Mouse (Mus musculus): ENCODE data around the gene Cyfip2.

Cyfip2 gene

DNA sequence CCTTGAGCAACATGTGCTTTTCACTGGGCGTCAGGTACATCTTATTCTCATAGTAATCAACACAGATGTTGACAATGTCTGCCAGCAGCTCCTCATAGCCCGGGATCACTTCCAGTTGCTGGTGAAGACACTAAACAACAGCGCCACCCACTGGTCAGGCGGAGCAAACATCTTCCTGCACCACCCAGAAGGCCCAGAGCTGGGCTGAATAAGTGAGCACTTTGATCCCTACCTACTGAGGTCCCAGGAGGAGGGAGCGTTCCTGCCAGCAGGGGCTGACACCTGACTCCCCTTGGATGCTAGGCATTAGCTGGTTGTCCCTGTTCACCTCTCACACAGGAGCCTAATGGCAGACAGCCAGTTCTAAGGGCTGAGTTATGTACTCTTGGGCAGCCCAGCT is 35.9 kb downstream of the Cyfip2 start:
- peak; percentile 77 for DNase-seq (ENCODE audit: low read depth, low spot score)

GRCm38 (mm10) chr11:46276168-46276567 is 36.5 kb downstream of the Cyfip2 start:
- no peak for DNase-seq (ENCODE audit: low read depth, low spot score)

- DNase-seq (ENCODE audit: low read depth, low spot score), result peak; percentile 95
These were observed 37.4 kb downstream of the Cyfip2 start for GRCm38 (mm10) chr11:46275302-46275701.

DNA sequence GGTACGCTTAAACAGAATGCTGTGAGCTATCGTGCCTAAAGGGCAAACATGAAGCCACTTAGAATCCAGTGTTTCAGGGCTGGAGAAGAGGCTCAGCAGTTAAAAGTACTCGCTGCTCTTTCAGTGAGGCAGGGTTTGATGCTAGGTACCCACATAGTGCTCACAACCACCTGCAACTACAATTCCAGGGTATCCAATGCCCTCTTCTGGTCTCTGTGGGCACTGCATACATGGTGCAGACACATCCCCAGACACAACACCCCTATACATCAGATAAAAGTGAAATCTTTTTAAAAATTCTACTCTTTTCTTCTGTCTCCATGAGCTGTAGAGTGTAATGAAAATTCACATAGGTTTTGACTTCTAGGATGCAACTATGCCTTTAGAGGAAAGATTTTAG is 38.7 kb downstream of the Cyfip2 start:
- DNase-seq (ENCODE audit: low read depth, low spot score), result peak; percentile 26

DNA sequence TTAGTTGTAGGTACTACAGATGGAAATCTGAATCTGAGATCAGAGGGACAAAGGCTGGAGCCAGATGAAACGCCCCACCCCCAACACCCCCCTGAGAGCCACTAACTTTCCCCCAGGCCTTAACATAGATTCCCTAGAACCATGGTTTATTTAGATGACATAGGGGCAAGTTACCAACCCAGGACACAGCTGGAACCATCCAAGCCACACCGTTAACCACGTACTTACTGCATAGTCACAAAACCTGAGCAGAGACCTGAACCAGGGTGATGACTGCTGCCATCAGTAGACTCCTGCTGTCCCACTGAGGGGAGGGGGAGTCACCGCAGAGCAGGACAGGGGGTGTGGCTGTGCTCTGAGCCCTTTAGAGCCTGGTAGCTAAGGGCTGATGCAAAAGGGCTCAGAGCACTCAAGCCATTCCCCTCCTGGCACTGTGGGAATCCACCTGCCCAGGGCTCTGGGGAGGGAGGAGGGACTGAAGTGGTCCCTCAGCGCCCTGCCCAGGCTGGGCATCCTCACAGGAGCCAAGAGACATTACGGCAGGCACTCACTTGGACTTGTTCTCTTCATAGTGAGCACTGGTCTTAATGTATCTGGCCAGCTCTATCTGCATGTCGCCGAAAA is 40.5 kb downstream of the Cyfip2 start:
- no peak for DNase-seq (ENCODE audit: low read depth, low spot score)

- DNase-seq (ENCODE audit: low read depth, low spot score), result no peak
These were observed 42.8 kb downstream of the Cyfip2 start for GRCm38 (mm10) chr11:46269893-46270292.

GRCm38 (mm10) chr11:46269391-46269790 is 43.3 kb downstream of the Cyfip2 start:
- no peak for DNase-seq (ENCODE audit: low read depth, low spot score)

- DNase-seq (ENCODE audit: low read depth, low spot score), result peak; percentile 79
These were observed 43.7 kb downstream of the Cyfip2 start for GRCm38 (mm10) chr11:46268991-46269390.

GRCm38 (mm10) chr11:46265031-46265786 is 47.5 kb downstream of the Cyfip2 start:
- no peak for DNase-seq (ENCODE audit: low read depth, low spot score)

- DNase-seq (ENCODE audit: low read depth, low spot score), result no peak
These were observed 48.1 kb downstream of the Cyfip2 start for GRCm38 (mm10) chr11:46264584-46264983.

GRCm38 (mm10) chr11:46263291-46263690 is 49.4 kb downstream of the Cyfip2 start:
- DNase-seq (ENCODE audit: low read depth, low spot score), result no peak

- DNase-seq (ENCODE audit: low read depth, low spot score), result no peak
These were observed 49.8 kb downstream of the Cyfip2 start for GRCm38 (mm10) chr11:46262854-46263253.

- no peak for DNase-seq (ENCODE audit: low read depth, low spot score)
These were observed 53.9 kb downstream of the Cyfip2 start for GRCm38 (mm10) chr11:46258749-46259148.

DNA sequence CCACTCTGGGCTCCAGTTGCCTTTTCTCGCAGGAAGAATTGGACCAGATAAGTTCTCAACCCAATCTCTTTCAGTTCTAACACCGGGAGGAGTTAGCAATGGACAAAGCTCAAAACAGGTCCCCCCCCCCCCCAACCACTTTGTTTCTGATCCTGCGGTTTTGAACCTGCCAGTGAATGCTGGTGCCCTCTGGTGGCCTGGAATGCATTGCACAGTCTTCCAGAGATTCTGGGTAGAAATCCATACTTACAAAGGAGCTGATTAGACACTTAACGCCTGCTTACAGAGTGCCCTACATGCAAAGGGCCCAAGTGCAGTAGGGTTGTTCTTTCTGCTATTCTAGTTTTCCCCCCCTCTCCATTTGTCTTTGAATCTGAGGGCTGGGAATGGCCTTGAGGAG is 54.5 kb downstream of the Cyfip2 start:
- DNase-seq (ENCODE audit: low read depth, low spot score), result peak; percentile 62

DNA sequence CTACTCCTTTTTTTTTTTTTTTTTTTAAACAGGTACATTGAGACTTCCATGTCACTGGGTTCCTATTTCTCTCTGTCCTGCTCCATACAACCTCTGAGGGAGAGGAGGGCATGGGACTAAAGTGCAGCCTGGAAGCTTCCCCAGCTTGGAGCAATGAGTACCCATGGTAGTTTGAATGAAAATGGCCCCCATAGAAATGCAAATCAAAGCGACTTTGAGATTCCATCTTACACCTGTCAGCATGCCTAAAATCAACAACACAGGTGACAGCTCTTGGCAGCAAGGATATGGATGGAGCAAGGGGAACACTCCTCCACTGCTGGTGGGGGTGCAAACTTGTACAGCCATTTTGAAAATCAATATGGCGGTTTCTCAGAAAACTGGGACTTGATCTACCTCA is 57.4 kb downstream of the Cyfip2 start:
- no peak for DNase-seq (ENCODE audit: low read depth, low spot score)

DNA sequence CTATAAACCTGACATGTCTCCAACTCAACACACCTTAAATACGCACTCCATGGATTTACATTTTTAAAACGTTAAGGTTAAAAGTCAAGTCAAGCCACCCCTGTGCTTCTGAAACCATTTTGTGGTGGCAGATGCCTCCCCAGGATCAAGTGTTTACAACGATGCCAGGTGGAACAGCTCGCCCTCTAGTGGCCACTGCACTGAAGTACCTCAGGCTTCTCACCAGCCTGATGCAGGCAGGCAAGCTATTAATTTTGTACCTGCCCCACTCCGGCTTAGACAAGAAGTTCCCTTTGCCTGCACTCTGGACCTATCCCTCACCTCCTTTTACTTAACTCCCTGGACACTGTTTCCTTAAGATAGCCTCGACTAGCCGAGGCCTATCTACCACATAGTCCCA is 60.7 kb downstream of the Cyfip2 start:
- peak; percentile 83 for DNase-seq (ENCODE audit: low read depth, low spot score)

DNA sequence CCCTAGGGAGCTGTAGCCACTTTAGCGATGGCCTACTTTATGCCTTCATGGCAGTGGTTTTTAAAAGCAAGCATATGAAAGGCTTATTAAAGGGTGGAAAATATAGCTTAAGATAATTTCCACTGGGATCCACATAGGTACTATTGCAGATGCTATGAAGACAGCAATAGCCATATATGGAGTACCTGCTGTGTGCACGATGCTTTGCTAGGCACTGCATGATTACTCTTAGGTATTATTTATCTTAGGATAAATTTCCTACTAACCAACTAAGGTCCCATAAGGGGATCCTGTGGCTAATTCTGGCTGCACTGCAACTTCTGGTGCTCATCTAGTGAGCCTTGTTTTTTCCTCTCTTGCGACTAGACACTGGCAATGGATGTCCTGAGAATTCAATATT is 64.3 kb downstream of the Cyfip2 start:
- DNase-seq (ENCODE audit: low read depth, low spot score), result no peak

GRCm38 (mm10) chr11:46246393-46246792 is 66.3 kb downstream of the Cyfip2 start:
- DNase-seq (ENCODE audit: low read depth, low spot score), result no peak

DNA sequence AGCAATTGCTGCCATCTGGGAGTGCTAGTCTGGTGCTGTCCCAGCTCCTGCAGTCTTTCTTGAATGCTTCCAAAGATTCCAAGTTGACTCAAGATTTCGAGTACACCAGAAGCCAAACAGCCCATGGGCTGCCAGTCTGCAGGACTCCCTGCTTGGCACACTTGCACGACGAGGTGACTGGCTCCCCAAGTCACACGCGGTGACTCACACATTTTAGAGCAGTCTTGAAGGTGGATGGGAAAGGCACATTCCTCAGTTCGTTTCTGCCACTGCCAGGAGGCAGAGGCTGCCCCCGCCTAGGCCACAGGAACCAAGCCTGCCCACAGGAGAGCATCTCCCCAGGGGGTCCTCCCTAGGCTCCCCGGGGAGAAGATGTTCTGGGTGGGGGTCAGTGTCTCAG is 66.7 kb downstream of the Cyfip2 start:
- DNase-seq (ENCODE audit: low read depth, low spot score), result no peak

GRCm38 (mm10) chr11:46244731-46245604 is 67.7 kb downstream of the Cyfip2 start:
- DNase-seq (ENCODE audit: low read depth, low spot score), result no peak

DNA sequence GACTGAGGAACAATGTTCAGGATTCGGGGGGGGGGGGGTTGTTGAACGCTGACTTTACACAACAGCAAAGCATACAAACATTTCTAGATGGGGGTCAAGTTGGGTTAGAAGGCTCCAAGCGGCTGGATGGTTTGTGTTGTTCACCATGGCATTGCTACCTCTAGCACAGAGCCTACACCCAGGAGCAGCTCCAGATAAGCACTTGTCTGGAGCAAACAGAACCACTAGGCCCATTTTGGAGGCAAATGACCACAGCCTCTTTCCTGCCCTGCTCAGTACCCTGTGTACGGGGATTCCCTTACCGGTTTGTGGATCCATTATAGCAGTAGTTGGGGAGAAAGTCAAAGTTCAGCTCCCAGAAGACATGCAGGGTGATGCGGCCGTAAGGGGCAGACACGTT is 70.7 kb downstream of the Cyfip2 start:
- no peak for DNase-seq (ENCODE audit: low read depth, low spot score)

GRCm38 (mm10) chr11:46241150-46241673 is 71.4 kb downstream of the Cyfip2 start:
- DNase-seq (ENCODE audit: low read depth, low spot score), result no peak
